Mouse (Mus musculus): ENCODE results near the gene Il5.

Il5 gene

DNA sequence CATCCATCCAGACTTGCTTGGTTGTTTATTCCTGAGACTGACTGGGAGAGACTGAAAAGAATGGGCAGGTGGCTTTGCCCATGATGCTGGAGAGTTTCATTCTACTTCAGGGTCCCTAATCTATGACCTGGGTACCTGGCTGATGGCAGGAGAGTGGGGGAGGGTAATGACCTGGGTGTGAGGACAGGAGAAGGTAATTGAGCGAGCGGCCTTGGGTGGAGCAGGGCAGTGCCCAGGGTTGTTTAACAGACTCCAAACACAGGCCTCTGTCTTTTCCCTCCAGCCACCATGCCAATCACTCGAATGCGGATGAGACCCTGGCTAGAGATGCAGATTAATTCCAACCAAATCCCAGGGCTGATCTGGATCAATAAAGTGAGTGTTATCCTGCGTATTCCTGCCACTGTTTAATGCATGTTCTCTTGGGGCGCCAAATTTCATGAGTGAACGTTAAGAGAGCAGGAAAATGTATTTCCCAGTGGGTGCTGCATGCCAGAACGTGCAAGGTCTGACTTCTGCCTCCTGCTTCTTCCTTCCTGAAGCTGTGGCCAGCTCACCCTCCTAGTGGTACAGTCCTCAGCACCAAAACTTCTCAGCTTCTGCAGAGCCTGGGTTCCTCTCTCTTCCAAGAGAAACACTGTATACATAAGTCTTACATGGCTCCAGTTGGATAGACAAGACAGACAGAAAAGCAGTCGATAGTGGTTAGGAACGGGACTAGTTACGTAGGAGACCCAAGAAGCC lies 50.6 kb downstream of the Il5 start:
- no peak for DNase-seq

DNA sequence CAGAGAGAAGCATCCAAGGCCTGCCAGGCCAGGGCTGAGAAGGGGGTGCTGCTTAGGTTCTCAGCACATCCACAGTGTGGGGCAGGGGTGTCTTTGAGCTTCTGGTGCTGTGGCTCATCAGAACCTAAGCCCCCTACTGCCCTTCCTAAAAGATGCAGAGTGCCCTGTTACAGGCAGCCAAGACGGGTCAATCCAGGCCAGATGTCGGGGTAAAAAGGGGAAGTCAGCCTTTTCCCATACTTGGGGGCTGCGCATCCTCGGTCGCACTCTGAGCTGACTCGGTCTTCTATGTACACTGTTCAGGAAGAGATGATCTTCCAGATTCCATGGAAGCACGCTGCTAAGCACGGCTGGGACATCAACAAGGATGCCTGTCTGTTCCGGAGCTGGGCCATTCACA lies 51.9 kb downstream of the Il5 start:
- no peak for DNase-seq

DNA sequence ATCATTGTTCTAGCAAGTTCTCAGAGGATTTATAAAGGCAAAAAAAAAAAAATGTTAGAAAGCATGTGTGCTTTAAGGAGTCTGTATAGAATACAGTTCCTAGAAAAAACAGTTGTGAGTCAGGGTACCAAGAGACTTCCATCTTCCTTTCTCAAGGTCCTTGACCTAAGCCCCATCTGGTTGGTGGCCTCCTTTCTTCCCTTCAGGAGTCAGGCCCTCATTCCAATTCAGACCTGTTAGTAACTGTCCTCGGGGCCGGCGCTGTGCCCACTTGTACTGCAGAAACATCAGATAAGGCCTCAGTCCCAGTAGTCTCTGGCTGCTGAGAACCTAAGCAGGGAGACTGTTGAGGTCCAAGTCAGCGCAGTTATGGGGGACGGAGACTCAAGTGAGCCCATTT lies 52.5 kb downstream of the Il5 start, which contains the start of gene Gm17334:
Gene Gm17334, minus strand, starts transcription at position 101 of the 400 bp plus-strand sequence.
- DNase-seq = no peak

DNA sequence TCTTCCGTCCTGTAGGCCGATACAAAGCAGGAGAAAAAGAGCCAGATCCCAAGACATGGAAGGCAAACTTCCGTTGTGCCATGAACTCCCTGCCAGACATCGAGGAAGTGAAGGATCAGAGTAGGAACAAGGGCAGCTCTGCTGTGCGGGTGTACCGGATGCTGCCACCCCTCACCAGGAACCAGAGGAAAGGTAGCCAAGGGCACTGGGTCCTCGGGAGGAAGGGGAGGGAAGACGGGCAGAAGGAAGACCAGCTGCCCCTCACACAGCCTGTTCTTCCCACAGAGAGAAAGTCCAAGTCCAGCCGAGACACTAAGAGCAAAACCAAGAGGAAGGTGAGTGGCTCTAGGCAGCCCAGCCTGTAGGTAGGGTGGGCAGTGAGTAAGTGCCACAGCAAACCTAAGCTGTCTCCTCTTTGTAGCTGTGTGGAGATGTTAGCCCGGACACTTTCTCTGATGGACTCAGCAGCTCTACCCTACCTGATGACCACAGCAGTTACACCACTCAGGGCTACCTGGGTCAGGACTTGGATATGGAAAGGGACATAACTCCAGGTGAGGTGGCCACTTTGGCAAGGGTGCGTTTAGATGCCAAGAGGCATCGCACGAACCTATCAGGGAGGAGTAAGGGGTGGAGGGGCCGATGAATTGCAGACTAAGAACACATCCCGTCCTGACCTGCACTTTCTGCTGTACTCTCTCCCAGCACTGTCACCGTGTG lies 53.2 kb downstream of the Il5 start:
- no peak for DNase-seq

All from kidney, postnatal 25 days (tissue).